Mouse (Mus musculus) ES-E14 (cell line): ENCODE data around the gene Disc1. TPM values are rescaled to one million over a fixed set of nuclear protein-coding genes. Genes with fewer than 3 reads are reported as not detected.

Experiments used
- DNase-seq: peaks from one replicate; pipeline ENCODE4 v3.0.0-alpha.2; 2013; ENCODE audit warnings: low read depth, low spot score
- H3K27ac ChIP-seq: 2 replicates; pipeline ENCODE4 v1.5.1; 2012; ENCODE audit warnings: low read depth, mild to moderate bottlenecking, low read length, moderate library complexity, mixed read lengths; ENCODE audit not compliant: poor library complexity, insufficient read depth, severe bottlenecking
- H3K36me3 ChIP-seq: 2 replicates; pipeline ENCODE4 v1.6.1; 2012; ENCODE audit warnings: mild to moderate bottlenecking, low read length, moderate library complexity, mixed read lengths; ENCODE audit not compliant: control insufficient read depth, poor library complexity, insufficient read depth, severe bottlenecking
- H3K4me1 ChIP-seq, 2 experiments: fragments of 150-350 bp in 1 of 2; sonication (generic) in 1 of 2; 2 replicates each; pipeline ENCODE4 v1.6.1; 2012; ENCODE audit warnings: low read length in 2 of 2, mild to moderate bottlenecking in 1 of 2, mixed read lengths in 1 of 2; ENCODE audit not compliant: control insufficient read depth in 2 of 2, insufficient read depth in 2 of 2, poor library complexity in 1 of 2
- H3K4me3 ChIP-seq, 2 experiments: fragments of 150-350 bp in 1 of 2; sonication (generic) in 1 of 2; 2 replicates each; pipeline ENCODE4 v1.5.1; 2012; ENCODE audit warnings: low read length in 2 of 2, low read depth in 1 of 2, mild to moderate bottlenecking in 1 of 2, mixed read lengths in 1 of 2; ENCODE audit not compliant: insufficient read depth in 1 of 2, poor library complexity in 1 of 2, severe bottlenecking in 1 of 2
- H3K9ac ChIP-seq: 2 replicates; pipeline ENCODE4 v1.6.1; 2012; ENCODE audit warnings: low read depth, mild to moderate bottlenecking, low read length, mixed read lengths; ENCODE audit not compliant: poor library complexity, insufficient read depth, severe bottlenecking
- H3K9me3 ChIP-seq: fragments of 150-350 bp; sonication (generic); 2 replicates; pipeline ENCODE4 v1.6.1; 2012; ENCODE audit warnings: low read depth, mild to moderate bottlenecking, low read length; ENCODE audit not compliant: control insufficient read depth, insufficient read depth
- CHD2 ChIP-seq: IDR thresholded peaks from 2 replicates; pipeline ENCODE4 v1.6.1; 2014; ENCODE audit warnings: mild to moderate bottlenecking, low read depth, low read length, inconsistent platforms
- HCFC1 ChIP-seq: IDR thresholded peaks from 2 replicates; pipeline ENCODE4 v1.6.1; 2012; ENCODE audit warnings: low read length, inconsistent platforms, borderline replicate concordance; ENCODE audit not compliant: insufficient read depth
- MAFK ChIP-seq: IDR thresholded peaks from 2 replicates; pipeline ENCODE4 v1.6.1; 2014; ENCODE audit warnings: mild to moderate bottlenecking, low read depth, low read length, inconsistent platforms; ENCODE audit not compliant: insufficient read depth
- ZC3H11A ChIP-seq: IDR thresholded peaks from 2 replicates; pipeline ENCODE4 v1.6.1; 2012; ENCODE audit warnings: low read depth, mild to moderate bottlenecking, inconsistent platforms, low read length, borderline replicate concordance
- ZNF384 ChIP-seq: IDR thresholded peaks from 2 replicates; pipeline ENCODE4 v1.6.1; 2012; ENCODE audit warnings: low read depth, low read length, inconsistent platforms
- in situ Hi-C, 2 experiments: fragments of 600-800 bp; cut with MboI; formaldehyde crosslinking; loops; one replicate each; pipeline ENCODE4 v1.15.1; 2025; ENCODE audit warnings: low sequenced_read_pairs in 2 of 2, inconsistent platforms in 1 of 2; ENCODE audit not compliant: unreplicated experiment in 2 of 2
- total RNA-seq: library from RNA; depleted of rRNA; stranded (reverse); fragments of 300-350 nt; gene quantifications from 2 replicates; pipeline ENCODE4 v1.2.3, GENCODE M21; 2012

The Disc1 gene
- total RNA-seq, 1 experiment = 2.7 TPM

- no peak overlapping the region for H3K9ac ChIP-seq
- no peak overlapping the region; the same call in 1 of the 2 replicates for H3K27ac ChIP-seq
- H3K9me3 ChIP-seq = no peaks in the 10 kb centered on the region
- TF ChIP-seq HCFC1 = no peak
- no peak for TF ChIP-seq CHD2
- TF ChIP-seq MAFK = no peak
- no peak for TF ChIP-seq ZC3H11A
- TF ChIP-seq ZNF384 = no peak
- peaks cover 0 to 3% of the 10 kb centered on the region in 2 experiments; a peak in 1 of 4 replicates for H3K4me1 ChIP-seq
- DNase-seq = peak; percentile 27
- H3K4me3 ChIP-seq = peak overlapping the region in 1 of 2 experiments; percentile 57; a peak in 1 of 4 replicates
- no peaks in the 10 kb centered on the region for H3K36me3 ChIP-seq
- in situ Hi-C loops = no loop called here
These were observed 199.6 kb downstream of the Disc1 start for GRCm38 (mm10) chr8:125253505-125254180.

GRCm38 (mm10) chr8:125254188-125255005, 200.4 kb downstream of the Disc1 start:
- Histone ChIP-seq H3K4me3 (peak overlapping the region; percentile 39 to 57), H3K9me3 (no peaks in the 10 kb centered on the region), H3K36me3 (no peaks in the 10 kb centered on the region), H3K9ac (peak overlapping the region; percentile 43; the same call in 1 of the 2 replicates), H3K4me1 (peaks cover 0 to 3% of the 10 kb centered on the region in 2 experiments; a peak in 1 of 4 replicates), H3K27ac (no peak overlapping the region; the same call in 1 of the 2 replicates)
- TF ChIP-seq ZC3H11A (no peak), HCFC1 (no peak), ZNF384 (no peak), CHD2 (no peak), MAFK (no peak)
- in situ Hi-C loops = no loop called here
- DNase-seq = peak; percentile 25

DNA sequence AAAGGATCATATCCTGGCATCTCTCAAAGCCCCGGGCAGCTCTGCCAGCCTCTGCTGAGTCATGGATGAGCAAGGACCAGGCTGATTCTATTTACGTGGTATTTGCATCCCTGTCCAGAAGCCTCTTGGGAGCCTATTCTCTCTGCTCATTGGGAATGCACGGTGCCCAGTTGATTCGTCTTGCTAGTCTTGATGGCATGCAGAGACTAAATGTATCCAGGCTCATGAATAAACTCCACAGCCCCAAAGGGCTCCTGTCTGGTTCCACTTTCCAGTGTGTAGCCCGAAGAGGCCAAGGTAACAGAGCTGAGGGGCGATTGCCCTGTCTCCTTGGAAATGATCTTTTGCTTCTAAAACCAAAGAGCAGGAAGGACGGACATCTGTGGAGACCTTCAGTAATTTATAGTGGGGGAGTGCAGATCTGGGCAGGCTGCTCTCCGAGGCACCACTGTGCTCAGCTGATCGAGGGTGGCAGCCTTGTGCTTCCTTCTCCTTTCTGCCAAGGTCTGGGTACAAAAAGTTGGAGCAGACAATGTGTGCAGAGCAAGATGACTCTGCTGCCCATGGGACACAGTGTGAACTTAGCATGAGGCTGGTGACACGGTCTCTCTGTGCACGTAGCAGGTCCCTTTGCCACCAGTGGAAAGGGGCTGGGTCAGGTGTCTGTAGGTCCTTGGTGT, 201.2 kb downstream of the Disc1 start:
- no peak overlapping the region for H3K4me3 ChIP-seq
- H3K9me3 ChIP-seq = no peaks in the 10 kb centered on the region
- TF ChIP-seq ZC3H11A (no peak), MAFK (no peak), ZNF384 (no peak)
- no peak overlapping the region for H3K27ac ChIP-seq
- in situ Hi-C loops = no loop called here
- no peak for DNase-seq
- H3K4me1 ChIP-seq = peaks cover 0 to 3% of the 10 kb centered on the region in 2 experiments; a peak in 1 of 4 replicates
- no peaks in the 10 kb centered on the region for H3K36me3 ChIP-seq
- H3K9ac ChIP-seq = no peak overlapping the region

DNA sequence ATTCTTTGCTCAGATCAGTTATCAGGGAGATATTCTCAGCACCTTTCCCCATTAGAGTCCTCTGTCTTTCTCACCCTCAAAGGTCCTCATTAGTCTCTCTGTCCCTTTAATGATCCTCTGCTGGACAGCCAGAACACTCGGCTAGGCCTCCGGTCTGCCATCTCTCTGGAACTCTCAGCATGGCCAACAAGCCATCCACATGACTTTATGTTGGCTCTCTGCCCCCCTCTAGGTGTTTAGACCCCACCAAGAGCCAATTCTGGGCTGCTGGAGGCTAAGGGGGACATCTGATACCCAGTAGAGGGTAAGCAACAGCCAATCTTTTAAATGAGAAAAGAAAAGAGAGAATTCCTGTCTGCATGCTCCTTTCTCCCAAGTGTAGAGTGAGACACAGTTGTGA, 203.7 kb downstream of the Disc1 start:
- no peak for DNase-seq
- no peak overlapping the region for H3K9ac ChIP-seq
- peaks cover 0 to 3% of the 10 kb centered on the region in 2 experiments; a peak in 1 of 4 replicates for H3K4me1 ChIP-seq
- H3K4me3 ChIP-seq = no peak overlapping the region
- TF ChIP-seq HCFC1 = no peak
- in situ Hi-C loops = no loop called here
- no peaks in the 10 kb centered on the region for H3K36me3 ChIP-seq
- H3K27ac ChIP-seq = no peak overlapping the region
- H3K9me3 ChIP-seq = no peaks in the 10 kb centered on the region
